Mouse (Mus musculus): ENCODE measurements around the gene Serpinb1c. TPM values are rescaled to one million over a fixed set of nuclear protein-coding genes. Genes with fewer than 3 reads are reported as not detected.

Gene Serpinb1c
- polyA plus RNA-seq, 1 experiment from 2014 or later, result not detected

DNA sequence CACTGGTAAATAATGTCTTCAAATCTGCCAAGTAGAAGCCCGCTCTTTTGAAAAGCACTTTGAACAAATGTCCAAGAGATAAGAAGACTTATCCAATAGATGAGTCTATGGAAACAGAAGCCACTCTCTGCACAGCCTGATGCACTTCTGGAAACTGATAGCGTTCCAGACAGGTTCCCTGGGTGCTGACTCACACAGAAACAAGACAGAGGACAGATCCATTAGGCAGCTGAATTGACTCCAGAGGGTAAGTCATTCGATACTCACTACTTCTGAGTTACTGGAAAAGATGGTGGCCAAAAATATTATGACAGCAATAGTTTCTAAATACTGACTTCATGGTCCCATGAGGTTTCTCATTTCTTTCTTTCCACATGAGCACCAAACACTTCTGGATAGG, 37.2 kb downstream of the Serpinb1c start:
- no peaks in the 10 kb centered on the region for H3K9me3 ChIP-seq
- no peaks in the 10 kb centered on the region for H3K4me1 ChIP-seq (replicated peaks)
- no peak overlapping the region for H3K4me2 ChIP-seq (replicated peaks)
- WGBS, result 84% methylated on average over 3 of the region's 3 CpGs
- H3K27ac ChIP-seq, result no peak overlapping the region
- peaks cover 48% of the 10 kb centered on the region for H3K27me3 ChIP-seq
- no peak for ATAC-seq
- H3K9ac ChIP-seq (replicated peaks), result no peak overlapping the region
- H3K4me3 ChIP-seq (replicated peaks), result no peak overlapping the region
- no peaks in the 10 kb centered on the region for H3K36me3 ChIP-seq

GRCm38 (mm10) chr13:32853073-32853472, 44.9 kb downstream of the Serpinb1c start:
- H3K4me3 ChIP-seq (replicated peaks), result no peak overlapping the region
- 24% methylated on average over 2 of the region's 2 CpGs for whole genome bisulfite sequencing
- no peak overlapping the region for H3K27ac ChIP-seq
- H3K9me3 ChIP-seq, result no peaks in the 10 kb centered on the region
- no peak overlapping the region for H3K4me2 ChIP-seq (replicated peaks)
- peaks cover 52% of the 10 kb centered on the region for H3K27me3 ChIP-seq
- H3K36me3 ChIP-seq, result no peaks in the 10 kb centered on the region
- no peak overlapping the region for H3K9ac ChIP-seq (replicated peaks)
- ATAC-seq, result peak; percentile 92
- peaks cover 10% of the 10 kb centered on the region for H3K4me1 ChIP-seq (replicated peaks)

DNA sequence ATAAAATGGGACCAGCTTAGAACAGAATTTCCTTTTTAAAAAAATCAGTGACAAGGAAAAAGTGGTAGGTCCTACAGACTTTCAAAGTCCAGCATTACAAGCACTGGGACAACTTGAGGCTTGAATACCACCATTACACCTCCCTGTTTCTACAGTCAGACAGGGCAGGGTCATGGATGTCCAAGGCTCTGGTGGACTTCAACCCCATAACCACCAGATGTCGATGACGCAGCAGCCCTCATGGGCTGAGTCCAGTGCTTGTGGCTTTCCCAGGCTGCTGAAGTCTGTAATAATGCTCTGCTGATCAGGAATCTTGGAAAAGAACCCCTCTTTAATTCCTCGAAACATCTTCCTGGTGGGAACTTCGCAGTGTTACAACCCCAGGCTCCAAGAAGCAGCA, 45.5 kb downstream of the Serpinb1c start:
- Histone ChIP-seq H3K9ac (replicated peaks) (no peak overlapping the region), H3K4me1 (replicated peaks) (peaks cover 10% of the 10 kb centered on the region), H3K36me3 (no peaks in the 10 kb centered on the region), H3K27ac (no peak overlapping the region), H3K27me3 (peaks cover 47% of the 10 kb centered on the region), H3K4me2 (replicated peaks) (no peak overlapping the region), H3K4me3 (replicated peaks) (no peak overlapping the region), H3K9me3 (no peaks in the 10 kb centered on the region)
- ATAC-seq, result peak; percentile 41
- 77% methylated on average over 4 of the region's 4 CpGs for WGBS

DNA sequence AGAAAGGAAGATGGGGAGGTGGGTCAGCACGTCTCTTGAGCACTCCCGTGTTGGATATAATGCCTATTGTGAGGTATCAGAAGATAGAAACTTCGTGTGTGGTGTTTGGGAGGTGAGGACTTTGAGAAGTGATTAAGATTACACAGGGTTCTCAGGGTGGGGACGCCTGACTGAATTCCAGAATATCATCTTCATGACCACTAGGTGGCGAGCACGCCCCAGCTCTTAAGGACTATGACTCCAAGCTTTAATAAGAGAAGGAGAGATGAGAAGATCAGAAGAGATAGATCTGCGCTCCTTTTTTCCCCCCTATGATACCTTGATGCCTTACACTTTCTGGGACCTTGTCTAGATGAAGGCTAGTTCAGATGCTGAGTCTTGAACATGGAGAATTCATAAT, 46.0 kb downstream of the Serpinb1c start:
- H3K4me2 ChIP-seq (replicated peaks), result no peak overlapping the region
- H3K9ac ChIP-seq (replicated peaks), result no peak overlapping the region
- 10% methylated on average over 7 of the region's 7 CpGs for WGBS
- H3K27ac ChIP-seq, result no peak overlapping the region
- peaks cover 44% of the 10 kb centered on the region for H3K27me3 ChIP-seq
- H3K36me3 ChIP-seq, result no peaks in the 10 kb centered on the region
- peaks cover 10% of the 10 kb centered on the region for H3K4me1 ChIP-seq (replicated peaks)
- peak; percentile 54; the same call in 1 of the 2 replicates for ATAC-seq
- no peaks in the 10 kb centered on the region for H3K9me3 ChIP-seq
- H3K4me3 ChIP-seq (replicated peaks), result no peak overlapping the region

DNA sequence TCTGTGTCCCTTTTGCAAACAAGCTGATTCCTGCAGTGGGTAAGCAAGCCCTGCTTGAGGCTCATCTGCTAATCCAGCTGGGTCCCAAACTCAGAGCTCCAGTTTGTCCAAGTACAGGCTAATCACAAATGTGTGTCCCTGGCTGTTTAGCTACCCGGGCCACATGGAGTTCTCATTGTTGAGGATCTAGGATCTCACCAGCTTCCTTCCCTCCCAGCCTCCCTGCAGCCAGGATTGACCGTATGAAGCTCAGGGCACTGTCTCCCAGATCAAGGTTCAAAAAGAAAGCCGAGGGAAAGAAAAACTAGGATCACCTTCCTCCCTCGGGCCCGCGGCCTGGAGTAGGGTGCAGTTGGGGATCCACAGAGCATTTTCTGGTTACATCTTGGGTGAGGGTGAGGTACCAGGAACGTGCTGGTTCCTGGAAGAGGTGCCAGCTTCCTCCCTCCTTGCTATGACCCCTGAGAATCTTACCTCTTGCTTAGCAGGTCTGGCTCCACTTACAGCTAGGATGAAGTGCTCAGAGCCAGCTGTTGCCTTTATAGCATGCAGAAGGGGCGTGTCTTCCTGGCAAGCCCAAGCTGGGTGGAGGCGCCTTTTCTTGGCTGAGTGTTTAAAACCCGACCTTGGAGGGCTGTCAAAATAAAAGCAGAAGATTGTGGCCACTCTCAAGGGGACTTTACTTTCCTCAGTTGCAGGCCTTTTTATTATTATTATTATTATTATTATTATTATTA, 47.2 kb downstream of the Serpinb1c start, which contains the start of gene Serpinb1a:
TSS of gene Serpinb1a (minus strand) at position 518 of the 737 bp plus-strand sequence.
- H3K27ac ChIP-seq, result no peak within 1 kb of the TSS
- no peaks in the 10 kb centered on the region for H3K36me3 ChIP-seq
- ATAC-seq, result no peak
- H3K4me2 ChIP-seq (replicated peaks), result no peak within 1 kb of the TSS
- peaks cover 10% of the 10 kb centered on the region for H3K4me1 ChIP-seq (replicated peaks)
- peaks cover 34% of the 10 kb centered on the region for H3K27me3 ChIP-seq
- WGBS, result 71% methylated on average over 10 of the region's 10 CpGs
- H3K9ac ChIP-seq (replicated peaks), result no peak within 1 kb of the TSS
- no peak within 1 kb of the TSS for H3K4me3 ChIP-seq (replicated peaks)
- H3K9me3 ChIP-seq, result no peaks in the 10 kb centered on the region

DNA sequence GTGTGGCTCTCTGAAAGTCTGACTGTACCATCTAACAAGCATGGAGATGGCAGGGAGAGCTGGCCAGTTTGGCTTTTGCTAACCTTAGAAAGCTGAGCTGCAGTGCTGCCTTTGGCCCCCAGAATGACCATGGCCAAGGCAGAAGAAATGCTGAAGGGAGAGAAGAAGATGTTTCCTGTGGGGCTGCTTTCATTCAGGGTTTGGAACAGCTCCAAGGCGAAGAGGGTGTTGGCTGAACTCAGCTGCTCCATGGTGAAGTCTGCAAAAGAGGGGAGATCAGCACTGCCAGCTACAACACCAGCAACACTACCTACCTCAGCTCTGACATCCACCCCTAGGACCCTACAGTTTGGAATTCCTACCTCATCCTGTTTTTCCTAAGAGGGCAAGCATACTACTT, 47.9 kb downstream of the Serpinb1c start:
- no peak for ATAC-seq
- H3K9me3 ChIP-seq, result no peaks in the 10 kb centered on the region
- H3K36me3 ChIP-seq, result no peaks in the 10 kb centered on the region
- H3K27ac ChIP-seq, result no peak overlapping the region
- WGBS, result 69% methylated on average over 1 of the region's 1 CpGs
- H3K27me3 ChIP-seq, result peaks cover 34% of the 10 kb centered on the region
- H3K4me1 ChIP-seq (replicated peaks), result peaks cover 10% of the 10 kb centered on the region
- no peak overlapping the region for H3K4me2 ChIP-seq (replicated peaks)
- H3K4me3 ChIP-seq (replicated peaks), result no peak overlapping the region
- H3K9ac ChIP-seq (replicated peaks), result no peak overlapping the region

GRCm38 (mm10) chr13:32849531-32850123, 48.4 kb downstream of the Serpinb1c start:
- H3K9ac ChIP-seq (replicated peaks), result no peak overlapping the region
- H3K27me3 ChIP-seq, result peaks cover 30% of the 10 kb centered on the region
- ATAC-seq, result no peak
- H3K4me1 ChIP-seq (replicated peaks), result peaks cover 10% of the 10 kb centered on the region
- H3K4me2 ChIP-seq (replicated peaks), result no peak overlapping the region
- no peaks in the 10 kb centered on the region for H3K36me3 ChIP-seq
- no peak overlapping the region for H3K27ac ChIP-seq
- H3K9me3 ChIP-seq, result no peaks in the 10 kb centered on the region
- no peak overlapping the region for H3K4me3 ChIP-seq (replicated peaks)

- ATAC-seq, result no peak
- Histone ChIP-seq H3K4me3 (replicated peaks) (no peak overlapping the region), H3K9ac (replicated peaks) (no peak overlapping the region), H3K4me2 (replicated peaks) (no peak overlapping the region), H3K27ac (no peak overlapping the region), H3K36me3 (no peaks in the 10 kb centered on the region), H3K4me1 (replicated peaks) (peaks cover 10% of the 10 kb centered on the region), H3K9me3 (no peaks in the 10 kb centered on the region), H3K27me3 (peaks cover 27% of the 10 kb centered on the region)
- WGBS, result 86% methylated on average over 4 of the region's 4 CpGs
These were observed 48.9 kb downstream of the Serpinb1c start for GRCm38 (mm10) chr13:32849092-32849491.

DNA sequence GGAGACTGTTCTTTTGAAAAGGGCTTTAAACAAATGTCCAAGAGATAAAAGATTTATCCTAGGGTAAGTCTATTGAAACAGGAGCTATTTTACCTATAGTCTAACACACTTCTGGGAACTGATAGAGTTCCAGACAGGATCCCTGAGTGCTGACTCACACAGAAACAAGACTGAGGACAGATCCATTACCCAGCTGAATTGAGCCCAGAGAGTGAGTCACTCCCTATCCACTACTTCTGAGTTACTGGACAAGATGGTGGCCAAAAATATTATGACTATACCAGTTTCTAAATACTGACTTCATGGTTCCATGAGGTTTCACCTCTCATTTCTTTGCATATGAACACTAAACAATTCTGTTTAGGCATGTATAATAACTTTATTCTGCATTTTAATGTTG, 51.8 kb downstream of the Serpinb1c start:
- no peak overlapping the region for H3K9ac ChIP-seq (replicated peaks)
- H3K27me3 ChIP-seq, result peaks cover 22% of the 10 kb centered on the region
- H3K36me3 ChIP-seq, result no peaks in the 10 kb centered on the region
- no peak overlapping the region for H3K4me3 ChIP-seq (replicated peaks)
- no peak for ATAC-seq
- H3K4me1 ChIP-seq (replicated peaks), result no peaks in the 10 kb centered on the region
- no peak overlapping the region for H3K27ac ChIP-seq
- H3K9me3 ChIP-seq, result no peaks in the 10 kb centered on the region
- H3K4me2 ChIP-seq (replicated peaks), result no peak overlapping the region

DNA sequence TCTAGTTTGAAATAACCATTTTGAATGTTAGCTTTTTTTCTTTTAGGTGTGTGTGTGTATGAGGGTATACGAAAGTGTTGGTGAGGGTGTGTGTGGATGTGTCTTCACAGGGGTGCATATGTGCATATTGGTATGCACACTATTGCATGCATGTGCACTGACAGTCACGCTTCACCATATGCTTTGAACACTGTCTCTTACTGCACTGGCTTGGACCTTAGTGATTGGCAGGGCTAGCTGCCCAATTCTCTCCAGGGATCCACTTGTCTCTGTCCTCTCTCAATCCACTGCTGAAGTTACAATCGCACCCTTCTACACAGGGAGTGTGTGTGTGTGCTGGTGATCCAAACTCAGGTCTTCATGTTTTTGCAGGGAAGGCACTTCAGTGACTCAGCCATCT, 56.7 kb downstream of the Serpinb1c start:
- H3K36me3 ChIP-seq, result no peaks in the 10 kb centered on the region
- H3K9ac ChIP-seq (replicated peaks), result no peak overlapping the region
- H3K4me3 ChIP-seq (replicated peaks), result no peak overlapping the region
- no peaks in the 10 kb centered on the region; the same call in 1 of the 2 replicates for H3K27me3 ChIP-seq
- H3K4me2 ChIP-seq (replicated peaks), result no peak overlapping the region
- no peak overlapping the region for H3K27ac ChIP-seq
- H3K4me1 ChIP-seq (replicated peaks), result no peaks in the 10 kb centered on the region
- no peak for ATAC-seq
- H3K9me3 ChIP-seq, result no peaks in the 10 kb centered on the region
- WGBS, result 95% methylated on average over 3 of the region's 3 CpGs

DNA sequence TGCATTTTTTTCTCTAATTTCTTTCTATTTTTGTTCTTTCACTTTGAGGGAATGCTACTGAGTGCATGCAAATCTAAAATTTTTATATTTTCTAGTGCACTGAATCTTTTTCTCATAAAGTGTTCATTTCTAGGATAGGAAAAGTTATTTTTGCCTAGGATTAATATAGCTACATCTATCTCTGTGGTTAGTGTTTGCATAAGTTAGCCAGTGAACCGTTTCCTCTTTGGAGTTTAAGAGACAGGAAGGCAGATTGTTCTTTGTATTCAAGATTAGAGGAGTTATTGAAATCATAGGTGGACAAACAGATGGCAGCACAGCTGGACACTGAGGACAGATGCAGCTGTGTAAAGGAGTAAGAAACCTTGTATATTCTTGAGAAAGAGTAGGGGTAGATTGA, 58.7 kb downstream of the Serpinb1c start:
- no peaks in the 10 kb centered on the region for H3K36me3 ChIP-seq
- no peaks in the 10 kb centered on the region for H3K27me3 ChIP-seq
- no peak overlapping the region for H3K4me2 ChIP-seq (replicated peaks)
- no peak overlapping the region for H3K9ac ChIP-seq (replicated peaks)
- ATAC-seq, result no peak
- H3K4me3 ChIP-seq (replicated peaks), result no peak overlapping the region
- no peak overlapping the region for H3K27ac ChIP-seq
- WGBS, result 48% methylated on average over 1 of the region's 1 CpGs
- no peaks in the 10 kb centered on the region for H3K9me3 ChIP-seq
- H3K4me1 ChIP-seq (replicated peaks), result no peaks in the 10 kb centered on the region

- Histone ChIP-seq H3K4me3 (replicated peaks) (no peak overlapping the region), H3K27me3 (no peaks in the 10 kb centered on the region), H3K9me3 (no peaks in the 10 kb centered on the region), H3K4me1 (replicated peaks) (no peaks in the 10 kb centered on the region), H3K36me3 (no peaks in the 10 kb centered on the region), H3K27ac (no peak overlapping the region), H3K4me2 (replicated peaks) (no peak overlapping the region), H3K9ac (replicated peaks) (no peak overlapping the region)
- ATAC-seq, result no peak
- 94% methylated on average over 5 of the region's 5 CpGs for WGBS
These were observed 63.5 kb downstream of the Serpinb1c start for GRCm38 (mm10) chr13:32834513-32834912.

DNA sequence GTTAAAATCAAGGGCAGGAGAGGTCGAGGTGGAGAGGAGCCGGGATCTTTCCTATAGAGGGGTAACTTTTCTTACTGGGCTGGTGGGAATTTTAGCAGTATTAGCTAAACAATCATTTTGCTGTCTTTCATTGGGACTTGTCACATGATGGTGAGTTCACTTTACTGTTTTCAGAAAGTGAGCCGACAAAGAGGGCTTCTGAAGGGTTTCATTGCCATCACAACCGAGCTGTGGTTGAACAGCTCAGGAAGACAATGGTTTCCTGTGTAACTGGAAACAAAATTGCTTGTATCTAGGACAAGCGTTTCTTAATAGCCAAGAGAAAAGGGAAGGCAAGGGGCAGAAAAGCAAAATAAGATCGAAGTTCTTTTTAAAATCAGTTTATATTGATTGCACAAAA, 64.8 kb downstream of the Serpinb1c start:
- Histone ChIP-seq H3K9ac (replicated peaks) (no peak overlapping the region), H3K9me3 (no peaks in the 10 kb centered on the region), H3K36me3 (no peaks in the 10 kb centered on the region), H3K27ac (no peak overlapping the region), H3K27me3 (no peaks in the 10 kb centered on the region), H3K4me1 (replicated peaks) (no peaks in the 10 kb centered on the region), H3K4me2 (replicated peaks) (no peak overlapping the region), H3K4me3 (replicated peaks) (no peak overlapping the region)
- ATAC-seq, result no peak
- WGBS, result 77% methylated on average over 6 of the region's 6 CpGs
